Mouse (Mus musculus): ENCODE measurements at regions not wholly inside any gene's neighbourhood (a gene's known extent, or its start where the extent isn't known, plus 50 kb on each side); places are given as distances from the start of the nearest gene placed in this dataset.

GRCm38 (mm10) chr4:12826419-12826818, 654.6 kb upstream of the Fam92a start:
- no peak for TF ChIP-seq USF1 (IDR thresholded peaks at IDR 0.05; ENCODE audit: low read depth)
- no peak for TF ChIP-seq POLR2A (IDR thresholded peaks at IDR 0.05; ENCODE audit: insufficient read length, low read depth)
- TF ChIP-seq CEBPB (IDR thresholded peaks at IDR 0.05; ENCODE audit: insufficient read depth, poor library complexity, severe bottlenecking): no peak
- no peak for TF ChIP-seq SRF (IDR thresholded peaks at IDR 0.05; ENCODE audit: control insufficient read depth, insufficient read length, low read depth)
- TF ChIP-seq MAX (IDR thresholded peaks at IDR 0.05; ENCODE audit: low read depth): no peak
- no peak for TF ChIP-seq TCF12 (IDR thresholded peaks at IDR 0.05; ENCODE audit: insufficient read depth, poor library complexity, severe bottlenecking)
- no peak for TF ChIP-seq TCF3 (IDR thresholded peaks at IDR 0.05; ENCODE audit: insufficient read length, low read depth)
- no peak for TF ChIP-seq POLR2AphosphoS2 (IDR thresholded peaks at IDR 0.05; ENCODE audit: insufficient read length, low read depth)
